Mouse (Mus musculus): Measurements from ENCODE around the gene Ctnna2.

Gene Ctnna2

GRCm38 (mm10) chr6:77278794-77279193 lies 700.7 kb downstream of the Ctnna2 start:
- in situ Hi-C loops (cut with MboI, MseI): no loop called here

GRCm38 (mm10) chr6:77265163-77265562 lies 714.3 kb downstream of the Ctnna2 start:
- in situ Hi-C loops (cut with MboI, MseI): loop anchor here (25.0 kb wide), 2 partner anchors 1172 to 1278 kb away; no protein-coding TSS in a partner anchor

DNA sequence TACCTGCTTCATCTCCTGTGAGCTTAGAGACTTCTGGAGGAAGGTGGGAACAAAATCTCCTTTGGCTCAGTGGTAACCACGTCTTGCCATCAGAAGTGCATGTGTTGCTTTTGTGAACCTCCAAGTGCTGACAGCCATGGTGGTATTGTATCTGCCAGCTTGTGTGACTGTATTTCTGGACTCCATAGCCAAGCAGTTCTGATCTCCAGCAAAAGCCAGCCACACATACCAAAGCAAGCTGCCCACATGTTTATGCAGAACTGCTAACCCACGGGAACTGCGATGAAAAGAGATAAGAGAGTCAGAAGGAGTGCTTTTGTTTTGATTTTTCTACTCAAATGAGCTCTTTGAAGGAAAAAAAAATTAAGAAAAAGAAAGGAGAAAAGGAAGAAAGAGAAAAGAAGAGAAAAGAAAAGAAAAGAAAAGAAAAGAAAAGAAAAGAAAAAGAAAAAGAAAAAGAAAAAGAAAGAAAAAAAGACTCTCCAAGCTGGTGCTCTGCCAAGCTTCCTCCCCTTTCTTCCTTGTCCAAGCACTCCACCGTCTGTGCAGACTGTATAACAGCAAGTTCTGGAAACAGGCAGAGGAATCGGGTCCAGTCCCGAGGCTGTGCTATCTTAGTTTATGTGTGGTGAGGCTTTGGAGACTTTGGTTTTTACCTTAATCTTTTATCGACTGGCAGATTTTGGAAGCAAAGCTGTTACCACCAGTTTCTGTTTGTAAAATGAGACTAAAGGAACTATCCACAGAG lies 722.0 kb downstream of the Ctnna2 start:
- in situ Hi-C loops (cut with MboI, MseI): loop anchor here (25.0 kb wide), 2 partner anchors 1180 to 1270 kb away; no protein-coding TSS in a partner anchor

- in situ Hi-C loops (cut with MboI, MseI): loop anchor here (25.0 kb wide), 2 partner anchors 1181 to 1269 kb away; no protein-coding TSS in a partner anchor
Measured at GRCm38 (mm10) chr6:77256348-77256747, 723.2 kb downstream of the Ctnna2 start.

- in situ Hi-C loops (cut with MboI, MseI): loop anchor here (25.0 kb wide), 2 partner anchors 1184 to 1266 kb away; no protein-coding TSS in a partner anchor
Measured at GRCm38 (mm10) chr6:77253480-77253879, 726.0 kb downstream of the Ctnna2 start.

DNA sequence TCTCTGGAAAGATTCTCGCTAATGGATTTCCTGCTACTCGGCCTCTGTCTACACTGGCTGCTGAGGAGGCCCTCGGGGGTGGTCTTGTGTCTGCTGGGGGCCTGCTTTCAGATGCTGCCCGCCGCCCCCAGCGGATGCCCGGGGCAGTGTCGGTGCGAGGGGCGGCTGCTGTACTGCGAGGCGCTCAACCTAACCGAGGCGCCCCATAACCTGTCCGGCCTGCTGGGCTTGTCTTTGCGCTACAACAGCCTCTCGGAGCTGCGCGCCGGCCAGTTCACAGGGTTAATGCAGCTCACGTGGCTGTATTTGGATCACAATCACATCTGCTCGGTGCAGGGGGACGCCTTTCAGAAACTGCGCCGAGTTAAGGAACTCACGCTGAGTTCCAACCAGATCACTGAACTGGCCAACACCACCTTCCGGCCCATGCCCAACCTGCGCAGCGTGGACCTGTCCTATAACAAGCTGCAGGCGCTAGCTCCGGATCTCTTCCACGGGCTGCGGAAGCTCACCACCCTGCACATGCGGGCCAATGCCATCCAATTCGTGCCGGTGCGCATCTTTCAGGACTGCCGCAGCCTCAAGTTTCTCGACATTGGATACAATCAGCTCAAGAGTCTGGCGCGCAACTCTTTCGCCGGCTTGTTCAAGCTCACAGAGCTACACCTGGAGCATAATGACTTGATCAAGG lies 735.8 kb downstream of the Ctnna2 start:
- in situ Hi-C loops (cut with MboI, MseI): no loop called here

- in situ Hi-C loops (cut with MboI, MseI): no loop called here
Measured at GRCm38 (mm10) chr6:77242601-77243406, 736.7 kb downstream of the Ctnna2 start, which contains the start of gene Lrrtm1. TSS of gene Lrrtm1 (plus strand) at chr6:77242689.

GRCm38 (mm10) chr6:77240426-77240825 lies 739.1 kb downstream of the Ctnna2 start:
- in situ Hi-C loops (cut with MboI, MseI): no loop called here

DNA sequence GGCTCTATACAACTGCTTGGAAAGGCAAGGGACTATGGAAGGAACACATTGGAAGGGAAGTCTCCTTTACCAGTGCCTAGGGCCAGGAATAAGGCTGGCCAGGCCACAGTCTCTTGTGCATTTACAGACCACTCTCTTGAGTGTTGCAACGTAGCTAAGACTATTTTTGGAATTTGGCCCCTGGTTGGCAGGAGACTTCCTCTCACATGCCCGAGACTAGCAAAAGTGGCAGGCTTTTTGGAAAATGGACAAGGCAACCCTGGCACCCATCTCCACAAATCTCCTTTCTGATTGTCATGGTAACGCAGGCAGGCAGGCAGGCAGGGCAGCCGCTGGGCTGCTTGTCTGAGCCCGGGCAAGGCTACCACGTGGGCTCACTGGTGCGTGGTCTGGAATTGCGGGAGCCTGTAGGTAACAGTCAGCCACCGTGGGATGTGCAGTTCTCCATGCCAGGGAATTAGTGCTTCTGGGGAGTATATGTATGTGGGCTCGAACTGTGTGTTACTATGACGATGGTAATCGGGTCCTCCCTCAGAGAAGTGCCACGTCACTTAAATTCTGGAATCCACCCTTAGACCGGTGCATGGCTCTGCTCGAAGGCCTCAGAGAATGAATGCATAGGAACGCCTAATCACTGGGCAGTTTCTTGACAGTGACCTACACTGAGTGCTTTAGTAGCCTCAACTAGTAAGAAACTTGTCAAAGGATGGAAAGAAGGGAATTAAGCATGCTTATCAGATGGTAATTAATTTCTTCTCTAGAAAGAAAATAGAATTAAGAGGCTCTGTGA lies 756.5 kb downstream of the Ctnna2 start:
- in situ Hi-C loops (cut with MboI, MseI): no loop called here

DNA sequence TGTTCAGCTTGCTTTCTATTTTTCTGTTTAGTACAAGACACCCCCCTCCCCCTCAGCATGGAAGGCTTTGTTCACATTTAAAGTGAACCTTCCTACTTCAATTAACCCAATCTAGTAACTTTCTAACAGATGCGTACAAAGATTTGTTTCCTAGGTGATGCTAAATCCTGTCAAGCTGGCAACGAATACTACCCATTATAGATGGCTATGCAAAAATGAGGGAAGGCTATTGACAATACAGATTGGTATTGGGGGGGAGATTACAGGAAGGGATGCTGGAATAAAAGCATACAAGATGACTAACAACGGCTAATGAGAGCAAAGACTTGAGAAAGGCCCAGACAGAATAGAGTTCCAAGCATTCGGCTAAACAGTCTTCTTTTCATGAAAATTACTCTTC lies 758.7 kb downstream of the Ctnna2 start:
- in situ Hi-C loops (cut with MboI, MseI): no loop called here

DNA sequence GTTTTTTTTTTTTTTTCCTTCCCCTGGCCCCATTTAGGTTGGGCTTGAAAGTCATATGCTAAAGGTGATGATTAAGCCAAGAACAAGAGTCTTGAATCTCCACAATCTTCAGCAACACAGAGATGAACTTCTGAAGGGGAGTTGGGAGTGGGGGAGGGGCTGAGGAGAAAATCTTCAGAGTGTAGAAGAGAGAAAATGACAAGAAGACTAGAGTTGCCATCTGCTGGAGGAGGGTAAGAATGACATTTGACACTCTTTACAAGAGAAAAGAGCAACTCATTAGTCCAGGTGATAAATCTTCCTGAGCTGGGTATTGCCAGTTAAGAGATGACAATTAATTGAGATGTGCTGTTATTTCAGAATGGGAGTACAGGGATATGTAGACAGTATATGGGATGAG lies 760.6 kb downstream of the Ctnna2 start:
- in situ Hi-C loops (cut with MboI, MseI): no loop called here

- in situ Hi-C loops (cut with MboI, MseI): no loop called here
Measured at GRCm38 (mm10) chr6:77215322-77215721, 764.2 kb downstream of the Ctnna2 start.

GRCm38 (mm10) chr6:77213757-77214409 lies 765.6 kb downstream of the Ctnna2 start:
- in situ Hi-C loops (cut with MboI, MseI): no loop called here

DNA sequence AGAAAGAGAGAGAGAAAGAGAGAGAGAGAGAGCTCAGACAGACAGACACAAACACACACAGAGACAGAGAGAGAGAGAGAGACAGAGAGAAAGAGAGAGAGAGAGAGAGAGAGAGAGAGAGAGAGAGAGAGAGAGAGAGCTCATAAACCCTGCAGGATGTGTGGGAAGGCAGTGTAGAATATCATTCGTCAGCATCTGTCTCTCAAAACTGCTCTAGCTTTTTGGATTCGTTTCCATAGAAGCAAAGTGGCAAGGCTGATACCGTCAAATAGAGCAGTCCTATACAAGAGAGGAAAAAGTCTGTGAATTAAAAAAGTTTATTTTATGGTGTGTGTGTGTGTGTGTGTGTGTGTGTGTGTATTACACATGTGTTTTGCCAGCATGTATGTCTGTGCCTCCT lies 769.6 kb downstream of the Ctnna2 start:
- in situ Hi-C loops (cut with MboI, MseI): no loop called here

DNA sequence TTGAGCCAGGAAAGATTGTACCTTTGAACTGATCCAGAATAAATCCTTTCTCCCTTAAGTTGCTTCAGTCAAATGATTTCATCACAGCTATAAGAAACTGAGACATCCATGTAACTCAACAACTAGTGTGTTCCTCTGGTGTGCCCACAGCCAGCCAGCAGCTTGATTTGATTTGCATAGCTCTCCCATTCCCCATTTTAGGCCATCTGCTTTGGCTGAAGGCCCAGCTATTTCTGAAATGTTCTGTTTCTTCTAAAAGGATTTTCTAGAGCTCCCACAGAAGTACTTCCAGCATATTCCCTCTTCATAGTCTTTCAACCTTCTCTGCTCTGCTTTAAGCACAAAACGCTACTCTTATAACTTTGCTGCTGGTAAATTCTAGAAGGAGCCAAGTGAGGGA lies 770.3 kb downstream of the Ctnna2 start:
- in situ Hi-C loops (cut with MboI, MseI): no loop called here

- in situ Hi-C loops (cut with MboI, MseI): no loop called here
Measured at GRCm38 (mm10) chr6:77199375-77199774, 780.1 kb downstream of the Ctnna2 start.

DNA sequence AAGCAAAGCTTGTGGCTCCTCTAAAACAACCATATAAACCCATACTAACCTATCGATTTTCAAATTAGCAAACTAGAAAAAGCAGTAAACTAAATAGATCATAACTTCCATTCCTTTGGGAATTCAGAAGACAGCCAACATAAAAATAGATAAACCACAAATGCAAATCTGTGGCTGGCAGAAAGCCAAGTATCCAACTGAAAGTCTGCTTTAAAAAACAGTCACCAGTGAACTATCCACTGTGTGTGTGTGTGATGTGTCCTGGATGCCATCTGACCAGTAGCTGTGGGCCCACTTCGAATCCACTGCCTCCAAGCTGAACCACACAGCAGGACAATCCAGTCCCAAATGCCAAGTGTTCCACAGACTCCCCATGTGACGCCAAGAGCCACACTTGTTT lies 782.8 kb downstream of the Ctnna2 start:
- in situ Hi-C loops (cut with MboI, MseI): no loop called here

- in situ Hi-C loops (cut with MboI, MseI): no loop called here
Measured at GRCm38 (mm10) chr6:77191635-77192034, 787.9 kb downstream of the Ctnna2 start.

DNA sequence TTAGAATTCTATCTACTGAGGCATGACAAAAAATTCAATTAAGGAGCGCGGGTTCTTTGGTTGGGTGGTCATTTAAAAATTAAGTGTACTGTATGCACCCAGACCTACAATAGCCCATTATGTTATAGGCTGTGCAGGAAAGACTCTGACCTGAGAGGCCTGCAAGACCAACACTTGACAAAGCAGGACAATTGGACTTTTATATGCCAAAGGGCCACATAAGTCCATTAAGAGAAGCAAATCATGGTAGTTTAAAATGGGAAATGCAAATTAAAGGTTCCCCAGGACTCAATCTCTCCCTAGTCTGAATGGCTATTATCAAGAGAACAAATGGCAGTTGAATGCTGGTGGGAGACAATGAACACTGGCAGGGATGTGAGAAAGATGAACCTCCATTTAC lies 790.9 kb downstream of the Ctnna2 start:
- in situ Hi-C loops (cut with MboI, MseI): no loop called here

GRCm38 (mm10) chr6:77185751-77186150 lies 793.7 kb downstream of the Ctnna2 start:
- in situ Hi-C loops (cut with MboI, MseI): no loop called here

DNA sequence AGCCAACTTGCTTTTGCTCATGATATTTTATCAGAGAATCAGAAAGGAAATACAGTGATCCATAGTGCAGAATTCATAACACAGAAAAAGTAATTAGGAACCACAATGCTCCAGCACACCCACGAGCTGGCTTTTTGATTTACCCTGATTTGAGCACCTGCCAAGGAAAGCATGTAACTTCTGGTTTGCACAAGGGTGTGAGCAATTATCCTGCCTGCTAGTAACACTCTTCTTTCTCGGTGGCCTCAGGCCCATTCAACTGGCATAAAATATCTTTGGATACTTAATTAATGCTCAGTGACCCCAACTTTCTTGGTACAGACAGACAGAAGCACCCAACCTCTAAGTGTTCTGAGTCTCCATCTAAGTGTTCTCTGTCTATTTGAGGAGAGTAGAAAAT lies 794.6 kb downstream of the Ctnna2 start:
- in situ Hi-C loops (cut with MboI, MseI): no loop called here
